Mouse (Mus musculus): ENCODE measurements around the gene Mmp14.
A peak's percentile ranks its signal among the peaks of the same experiment; 100 is the strongest.

DNA sequence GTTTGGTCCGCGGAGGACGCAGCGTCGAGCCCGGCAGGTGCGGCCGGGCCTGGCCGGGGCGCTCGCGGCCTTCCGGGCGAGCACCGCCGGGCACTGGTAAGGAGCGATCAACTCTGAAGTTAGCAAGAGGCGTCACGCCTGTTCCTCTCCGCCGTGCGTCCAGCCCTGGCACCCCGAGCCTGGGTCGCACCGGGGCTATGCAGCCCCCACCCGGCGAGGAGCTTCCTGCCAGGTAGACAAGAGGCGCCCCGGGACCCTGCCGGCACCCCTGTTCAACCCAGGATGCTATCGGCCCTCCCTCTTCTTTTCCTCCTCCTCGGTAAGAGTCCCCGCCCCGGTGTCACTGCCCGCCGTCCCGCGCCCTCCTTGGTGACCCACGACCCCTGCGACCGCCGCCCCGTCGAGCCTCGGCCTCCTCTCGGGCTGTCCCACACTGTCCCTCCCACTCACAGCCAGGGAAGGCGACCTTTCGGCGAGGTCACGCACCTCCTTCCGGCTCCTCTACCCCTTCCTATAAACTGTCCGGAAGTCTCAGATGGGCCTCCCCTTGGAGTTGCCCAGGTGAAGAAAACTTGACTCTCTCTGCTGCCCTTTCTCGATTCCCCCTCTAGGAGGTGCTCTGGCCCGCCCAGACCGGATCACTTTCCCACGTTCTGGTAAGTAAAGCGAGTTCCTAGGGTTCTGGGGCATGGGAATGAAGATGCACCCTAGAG, 33.0 kb downstream of the Mmp14 start:
- TF ChIP-seq CTCF (IDR thresholded peaks at IDR 0.05; ENCODE audit: insufficient read depth, low read length) (peak; percentile 59), POLR2A (IDR thresholded peaks at IDR 0.05; ENCODE audit: borderline replicate concordance, extremely low read depth, low read depth, low read length) (peak; percentile 58; the same call in 1 of the 2 replicates)

Measured in lung, adult 2 months (tissue).